Mouse (Mus musculus): ENCODE results near the gene Ino80e.

Ino80e gene

DNA sequence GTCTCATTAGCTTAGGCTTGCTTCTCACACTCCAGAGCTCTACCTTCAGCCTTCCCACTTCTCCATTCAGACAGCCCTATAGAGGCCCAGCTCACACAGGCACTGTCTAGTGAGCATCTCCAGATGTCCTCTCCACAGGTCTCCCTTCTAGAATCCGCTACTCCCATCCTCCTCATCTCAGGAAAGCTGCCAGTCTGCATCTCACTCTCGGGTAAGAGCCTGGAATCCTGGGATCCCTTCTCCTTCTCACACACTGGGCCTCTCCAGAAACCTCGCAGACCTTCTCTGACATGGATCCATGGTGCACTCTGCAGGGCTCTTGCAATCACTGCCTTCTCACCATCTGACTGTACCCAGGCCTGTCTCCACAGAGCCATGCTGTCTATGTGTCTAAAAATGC is 6.5 kb downstream of the Ino80e start:
- DNase-seq: no peak

DNA sequence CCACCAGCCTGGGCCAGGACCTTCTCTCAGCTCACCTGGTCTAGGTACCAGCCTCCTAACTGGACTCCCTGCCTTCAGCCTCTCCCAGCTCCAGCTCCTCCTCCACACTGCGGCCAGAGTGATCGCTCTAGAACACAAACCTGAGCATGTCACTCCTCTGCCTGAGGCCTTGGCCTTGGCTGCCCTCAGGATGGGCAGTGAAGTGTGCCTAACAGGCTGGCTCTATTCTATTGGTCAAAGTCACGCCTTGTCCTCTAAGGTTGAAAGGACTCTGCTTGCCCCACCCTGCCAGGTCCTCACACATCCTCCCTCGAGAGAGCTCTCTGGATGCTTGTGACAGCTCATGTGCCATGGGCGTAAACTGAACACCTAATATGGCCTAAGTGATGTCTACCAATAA is 8.7 kb downstream of the Ino80e start:
- DNase-seq: no peak

DNA sequence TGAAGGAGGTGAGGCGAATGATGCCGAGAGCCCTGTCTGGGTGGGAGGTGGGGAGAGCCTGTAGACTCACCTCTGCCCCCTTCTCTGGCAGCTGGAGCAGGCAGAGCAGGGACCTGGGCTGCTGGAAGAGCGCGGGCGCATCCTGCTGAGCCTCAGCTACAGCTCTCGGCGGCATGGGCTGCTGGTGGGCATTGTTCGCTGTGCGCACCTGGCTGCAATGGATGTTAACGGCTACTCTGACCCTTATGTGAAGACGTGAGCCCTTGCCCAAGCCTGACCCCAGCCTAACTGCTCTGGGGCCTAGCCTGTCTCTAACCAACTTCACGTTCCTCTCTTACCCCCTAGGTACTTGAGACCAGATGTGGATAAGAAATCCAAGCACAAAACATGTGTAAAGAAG is 11.0 kb downstream of the Ino80e start:
- no peak for DNase-seq

DNA sequence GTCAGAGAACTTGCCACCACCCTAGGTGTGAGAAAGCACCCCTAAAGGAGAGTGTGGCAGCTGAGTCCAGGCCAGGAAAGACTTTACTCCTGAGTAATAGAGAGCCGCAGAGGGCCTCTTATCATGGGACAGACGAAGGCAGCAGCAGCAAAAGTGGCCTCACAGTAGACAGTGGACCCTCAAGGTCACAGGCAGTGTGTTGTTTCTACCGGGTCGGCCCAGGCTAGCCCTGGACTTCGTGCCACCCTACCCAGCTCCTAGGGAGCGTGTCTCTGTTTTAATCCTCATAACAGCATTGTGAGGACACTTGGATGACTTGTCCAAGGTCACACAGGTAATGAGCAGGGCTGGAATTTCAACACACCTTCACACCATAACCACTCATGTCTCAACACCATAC is 12.0 kb downstream of the Ino80e start:
- DNase-seq: no peak

DNA sequence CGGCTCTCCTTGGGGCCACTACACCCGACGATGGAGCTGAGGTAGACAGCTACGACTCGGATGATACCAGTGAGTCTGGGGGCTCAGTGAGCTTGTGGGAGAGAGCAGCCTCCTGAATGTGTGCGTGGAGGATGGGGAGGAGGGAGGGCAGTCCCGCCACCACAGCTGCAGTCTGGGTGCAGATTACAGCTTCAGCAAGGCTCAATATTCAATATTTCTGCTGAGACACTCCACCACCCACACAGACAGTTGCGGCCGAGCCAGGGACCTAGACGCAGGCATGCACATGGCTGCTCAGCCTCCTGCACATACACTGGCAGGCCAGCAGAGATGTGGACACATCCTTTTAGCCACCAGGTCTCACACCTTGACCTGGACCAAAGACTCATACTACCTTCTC is 13.4 kb downstream of the Ino80e start:
- peak; percentile 32 for DNase-seq

DNA sequence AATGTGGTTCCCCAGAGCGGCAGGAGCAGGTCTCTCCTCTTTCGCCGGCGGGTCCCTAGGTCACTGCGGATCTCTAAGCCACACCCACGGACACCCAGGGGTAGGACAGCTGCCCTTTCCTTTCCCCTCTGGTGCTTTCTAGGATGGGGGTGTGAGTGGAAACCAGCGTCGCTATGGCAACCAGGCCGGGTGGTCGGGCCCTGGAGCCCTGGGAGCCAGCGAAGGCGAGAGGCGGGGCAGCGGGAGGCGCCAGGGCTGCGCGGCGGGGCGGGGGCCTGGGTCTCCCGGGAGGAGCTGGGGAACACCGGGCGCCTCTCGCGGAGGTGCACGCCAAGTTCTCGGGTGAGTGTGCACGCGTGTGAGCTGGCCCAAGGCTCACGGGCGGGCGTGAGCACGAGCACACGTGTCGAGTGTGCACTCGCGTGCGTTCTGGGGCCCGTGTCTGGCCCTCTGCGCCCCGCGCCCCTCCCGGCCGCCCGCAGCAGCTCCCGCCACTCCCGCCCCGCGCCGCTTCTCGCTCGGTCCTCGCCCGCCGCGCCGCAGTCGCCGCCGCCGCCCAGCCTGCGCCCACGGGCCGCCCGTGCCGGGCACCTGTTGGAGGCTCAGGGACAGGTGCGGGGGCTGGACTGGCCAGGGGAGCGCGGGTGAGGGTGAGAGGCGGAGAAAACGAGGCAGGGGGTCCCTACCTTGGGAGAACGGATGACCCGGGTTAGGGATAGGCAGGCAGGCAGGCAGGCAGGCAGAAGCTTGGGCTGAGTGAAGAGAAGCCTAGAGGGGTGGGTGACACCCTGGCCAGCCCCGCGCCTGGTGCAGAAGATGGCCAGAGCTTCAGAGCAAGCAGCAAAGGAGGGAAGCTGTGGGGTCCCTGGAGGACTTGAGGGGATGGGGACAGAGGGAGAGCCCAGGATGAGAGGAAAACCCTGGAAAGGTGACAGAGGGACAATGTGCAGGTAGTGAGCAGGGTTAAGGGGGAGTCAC is 14.5 kb downstream of the Ino80e start:
- DNase-seq: peak; percentile 69

DNA sequence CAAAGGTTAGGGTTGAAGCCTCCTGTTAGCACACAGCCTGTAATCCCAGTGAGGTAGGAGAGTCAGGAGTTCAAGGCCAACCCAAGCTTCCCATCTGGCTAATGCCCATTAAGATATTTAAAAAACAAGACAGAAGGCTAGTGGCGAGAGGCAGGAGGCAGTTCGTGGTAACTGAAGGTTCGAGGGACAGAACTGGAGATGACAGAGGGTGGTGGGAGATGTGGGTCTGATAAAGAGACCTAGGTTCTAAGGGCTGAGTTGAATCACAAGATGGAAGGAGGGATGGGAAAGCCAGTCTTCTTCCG is 15.1 kb downstream of the Ino80e start, which contains the start of gene Doc2a:
Doc2a (plus strand) TSS at position 301 of the 305 bp plus-strand sequence.
- no peak for DNase-seq

DNA sequence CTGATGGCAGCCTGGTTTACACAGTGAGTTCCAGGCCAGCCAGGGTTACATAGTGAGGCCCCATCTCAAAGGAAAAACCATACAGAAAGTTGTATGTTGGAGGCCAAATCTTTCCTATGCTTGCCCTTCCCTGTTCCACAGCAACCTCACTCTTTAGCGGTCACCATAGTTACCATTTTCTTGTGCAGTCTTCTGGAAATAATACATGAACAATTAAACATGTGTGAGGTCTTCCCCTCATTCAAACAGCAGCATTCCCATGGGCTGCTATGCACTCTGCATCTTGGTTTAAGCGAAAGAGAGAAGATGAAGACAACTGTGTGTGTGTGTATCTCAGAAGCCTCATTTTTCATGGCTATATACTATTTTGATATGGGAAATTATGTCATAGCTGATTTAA is 16.7 kb downstream of the Ino80e start:
- DNase-seq: no peak

DNA sequence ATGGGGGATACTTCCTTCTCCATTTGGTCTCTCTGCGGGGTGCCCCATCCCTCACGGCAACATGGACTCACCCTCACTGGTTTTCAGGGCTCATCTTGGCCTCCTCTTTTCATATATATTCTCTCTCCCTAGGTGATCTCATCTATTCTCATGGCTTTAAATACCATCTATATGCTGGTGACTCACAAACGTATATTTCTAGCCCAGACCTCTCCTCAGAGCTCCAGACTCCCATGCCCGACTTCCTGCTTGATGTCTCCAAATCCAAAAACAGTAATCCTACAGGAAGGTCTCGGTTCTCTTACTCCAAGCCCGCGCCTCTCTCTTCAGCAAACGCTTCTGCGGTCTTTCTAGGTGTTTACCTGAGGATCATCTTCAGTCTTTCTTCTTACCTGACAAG is 18.9 kb downstream of the Ino80e start:
- no peak for DNase-seq

DNA sequence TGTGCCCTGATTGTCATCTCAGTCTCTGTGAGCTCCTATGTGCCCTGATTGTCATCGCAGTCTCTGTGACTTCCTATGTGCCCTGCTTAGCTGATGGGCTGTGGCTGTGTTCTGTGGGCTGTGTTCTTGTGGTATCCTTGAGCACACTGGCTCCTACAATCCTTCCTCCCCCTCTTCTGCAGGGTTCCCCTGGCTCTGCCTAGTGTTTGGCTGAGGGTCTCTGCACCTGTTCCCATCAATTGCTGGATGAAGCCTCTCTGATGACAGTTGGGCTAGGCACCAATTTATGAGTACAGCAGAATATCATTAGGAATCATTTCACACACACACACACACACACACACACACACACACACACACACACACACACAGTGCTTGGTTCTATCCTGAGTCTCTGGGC is 28.9 kb downstream of the Ino80e start:
- DNase-seq: no peak

DNA sequence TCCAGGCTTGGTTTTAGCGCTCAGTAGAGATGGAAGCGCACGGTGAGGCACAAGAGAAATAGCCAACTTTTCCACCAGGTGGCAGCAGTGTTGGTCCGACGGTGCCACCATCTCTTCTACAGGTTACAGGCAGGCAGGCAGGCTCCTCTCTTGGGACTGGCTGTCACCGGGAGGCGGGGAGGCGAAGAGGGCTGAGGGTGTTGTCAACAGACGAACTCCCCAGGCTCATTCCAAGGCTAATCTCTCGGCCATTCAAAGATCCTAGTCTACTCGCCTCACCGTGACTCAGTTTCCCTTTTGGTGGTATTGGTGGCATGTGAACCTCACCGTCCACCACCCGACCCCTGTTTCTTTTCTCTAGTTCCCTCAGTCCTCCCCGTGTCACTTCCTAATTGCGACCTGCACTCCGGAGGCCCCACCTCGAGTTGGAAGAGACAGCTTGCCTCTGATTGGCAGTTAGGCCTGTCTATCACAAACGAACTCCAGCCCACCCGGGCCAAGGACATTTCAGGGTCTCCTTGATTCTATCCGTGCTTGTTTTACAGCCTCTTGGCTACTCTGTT is 30.1 kb downstream of the Ino80e start:
- peak; percentile 82 for DNase-seq

DNA sequence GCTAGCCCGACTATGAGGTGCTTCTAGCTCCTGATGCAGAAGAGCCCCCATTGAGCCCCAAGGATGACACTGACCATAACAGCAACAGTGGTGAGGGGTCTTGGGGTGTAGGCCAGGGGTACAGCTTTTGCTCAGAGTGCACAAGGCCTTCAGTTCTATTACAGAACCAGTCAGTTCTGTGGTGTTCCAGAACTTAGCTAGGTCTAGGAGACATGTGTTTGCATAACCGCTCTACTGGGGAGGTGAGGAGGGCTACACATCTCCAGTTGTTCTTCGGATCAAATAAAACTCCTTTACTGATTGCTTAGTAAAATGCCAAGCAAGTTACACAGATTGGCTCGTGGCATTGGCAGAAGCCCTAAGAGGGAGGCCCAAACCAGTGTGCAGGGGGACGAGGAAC is 30.6 kb downstream of the Ino80e start, which contains the start of gene 4930451I11Rik:
4930451I11Rik (minus strand) TSS at position 101 of the 400 bp plus-strand sequence.
- DNase-seq: no peak

DNA sequence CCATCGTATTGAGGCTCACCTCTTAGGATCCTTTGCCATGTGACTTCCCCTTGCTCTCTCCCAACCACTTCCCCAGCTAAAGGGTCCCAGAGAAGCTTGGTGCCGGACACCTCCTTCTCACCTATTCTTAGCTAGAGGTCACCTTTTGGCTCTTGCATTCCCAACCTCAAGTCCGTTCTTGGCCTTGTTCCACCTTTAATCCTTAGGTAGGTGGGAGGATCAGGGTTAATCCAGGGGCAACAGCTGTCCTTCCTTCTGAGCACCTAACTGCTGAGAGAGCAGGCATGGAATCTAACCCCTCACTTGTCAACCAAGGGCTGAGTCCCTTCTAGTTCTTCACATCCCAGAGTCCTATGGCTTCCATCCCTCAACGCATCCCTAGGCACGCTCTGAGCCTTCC is 36.2 kb downstream of the Ino80e start:
- DNase-seq: no peak

DNA sequence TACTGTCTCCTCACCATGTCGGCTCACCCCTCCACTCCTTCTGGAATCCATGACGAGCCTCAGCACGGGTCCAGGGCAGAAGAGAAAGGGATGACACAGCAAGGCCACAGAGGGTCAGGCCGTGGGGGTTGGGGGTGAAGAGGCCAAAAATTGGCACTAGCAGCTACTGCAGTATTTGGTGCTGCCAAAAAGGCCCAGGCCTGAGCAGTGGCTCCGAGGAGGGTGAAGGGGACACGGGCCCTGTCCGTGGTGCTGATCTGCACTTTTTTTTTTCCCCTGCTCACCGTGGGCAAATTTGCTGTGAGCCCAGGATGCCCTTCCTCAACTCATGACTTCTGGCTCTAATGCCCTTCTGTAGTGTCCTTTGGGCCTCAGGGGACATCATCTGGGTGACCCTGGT is 36.8 kb downstream of the Ino80e start:
- no peak for DNase-seq

DNA sequence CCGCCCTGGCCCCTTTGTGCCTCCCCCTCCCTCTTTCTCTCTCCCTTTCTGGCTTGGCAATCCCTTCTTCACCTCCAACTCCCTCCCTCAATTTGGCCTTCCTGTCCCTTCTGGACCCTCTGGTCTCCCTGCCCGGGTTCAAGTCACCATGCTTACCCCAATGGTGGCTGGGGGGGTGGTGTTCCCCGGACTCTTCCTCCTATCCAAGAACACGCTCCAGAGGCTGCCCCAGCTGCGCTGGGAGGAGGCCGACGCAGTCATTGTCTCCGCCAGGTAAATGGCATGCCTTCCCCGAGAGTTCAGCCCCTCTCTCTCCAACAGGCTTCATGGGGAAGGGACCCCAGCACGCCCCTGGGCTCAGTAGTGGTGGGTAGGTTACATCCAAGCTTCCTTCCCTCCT is 38.2 kb downstream of the Ino80e start:
- DNase-seq: no peak

DNA sequence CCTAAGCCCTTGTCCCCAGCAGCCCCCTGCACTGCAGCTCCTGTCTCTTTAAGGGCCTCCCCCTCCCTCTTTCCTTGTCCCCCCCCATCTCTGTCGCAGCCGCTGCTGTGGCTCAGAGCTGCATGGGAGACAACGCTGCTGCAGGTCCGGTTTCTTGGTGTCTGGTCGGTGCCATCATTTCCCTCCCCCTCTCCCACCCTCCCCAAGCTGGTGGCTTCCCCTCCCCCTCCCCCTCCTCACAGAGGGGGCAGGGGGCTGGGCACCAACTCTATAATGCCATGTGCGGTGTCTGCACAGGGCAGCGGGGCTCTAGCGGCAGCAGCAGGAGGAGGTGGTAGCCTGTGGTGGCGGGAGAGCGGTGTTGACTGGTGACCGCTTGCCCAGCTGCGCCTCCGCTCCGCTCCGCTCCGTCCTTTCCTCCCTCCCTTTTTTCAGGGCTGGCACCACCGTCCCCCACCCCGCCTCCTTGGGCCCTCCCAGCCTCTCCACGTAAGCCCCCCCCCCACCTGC is 38.9 kb downstream of the Ino80e start:
- DNase-seq: peak; percentile 61

DNA sequence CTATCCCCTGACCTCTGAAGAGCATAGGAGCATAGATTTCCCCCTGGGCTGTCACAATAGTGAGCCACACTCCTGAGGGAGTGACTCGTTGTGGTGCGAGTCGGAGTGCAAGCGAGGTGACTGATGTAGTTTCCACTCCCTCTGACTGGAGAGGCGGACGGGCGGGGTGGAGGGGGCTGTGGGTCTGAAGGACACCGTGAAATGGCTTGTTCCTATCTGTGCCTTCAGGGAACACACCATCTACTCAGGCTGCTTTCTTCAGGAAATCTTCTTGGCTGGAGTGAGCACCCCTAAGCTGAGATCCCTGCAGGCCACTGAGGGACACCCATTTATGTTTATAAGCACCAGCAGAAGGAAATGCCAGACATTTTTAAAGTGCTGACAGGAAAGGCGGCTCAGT is 39.4 kb downstream of the Ino80e start:
- no peak for DNase-seq

DNA sequence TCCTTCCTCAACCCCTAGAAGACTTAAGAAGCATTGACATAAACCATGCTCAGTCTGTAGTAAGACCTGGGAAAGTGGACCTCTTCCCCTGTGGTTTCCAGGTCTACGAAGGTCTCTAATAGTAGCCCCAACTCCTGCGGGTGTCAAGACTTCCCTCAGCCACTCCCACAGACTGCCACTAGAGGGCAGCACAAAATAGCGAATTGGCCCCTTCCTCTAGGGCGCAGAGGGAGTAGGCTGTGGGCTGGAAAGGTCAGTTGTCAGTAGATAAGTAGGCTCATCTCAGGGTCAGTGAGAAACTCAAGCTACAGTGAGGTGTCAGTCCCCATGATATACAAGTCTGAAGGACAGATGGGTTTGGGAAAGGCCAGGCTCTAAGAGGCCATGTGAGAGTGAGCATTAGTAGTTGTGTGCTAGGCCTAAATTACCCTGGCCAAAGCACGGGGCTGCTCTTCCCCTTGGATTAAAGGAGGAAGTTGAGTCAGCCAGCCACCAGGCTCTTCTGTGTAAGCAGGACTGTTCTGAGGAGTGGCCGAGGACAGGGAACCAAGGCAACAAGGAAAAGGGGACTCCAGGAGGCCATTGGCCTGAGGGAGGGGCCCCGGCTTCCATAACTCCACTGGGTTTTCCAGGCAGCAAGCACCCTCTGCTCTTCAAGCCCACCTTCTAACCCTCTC is 40.2 kb downstream of the Ino80e start:
- DNase-seq: peak; percentile 83

DNA sequence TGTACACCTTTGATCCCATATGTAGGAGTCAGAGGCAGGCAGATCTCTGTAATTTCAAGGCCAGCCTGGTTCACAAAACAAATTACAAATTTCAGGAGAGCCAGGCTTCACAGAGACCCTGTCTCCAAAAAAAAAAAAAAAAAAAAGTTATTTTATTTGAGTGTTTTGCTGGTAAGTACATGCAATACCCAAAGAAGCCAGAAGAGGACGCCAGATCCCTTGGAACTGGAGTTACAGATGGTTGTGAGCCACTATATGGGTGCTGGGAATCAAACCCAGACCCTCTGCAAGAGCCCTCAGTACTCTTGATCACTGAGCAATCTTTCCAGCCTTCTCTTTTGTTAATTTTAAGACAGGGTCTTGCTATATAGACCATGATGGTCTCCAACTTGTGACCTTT is 43.4 kb downstream of the Ino80e start:
- DNase-seq: no peak

DNA sequence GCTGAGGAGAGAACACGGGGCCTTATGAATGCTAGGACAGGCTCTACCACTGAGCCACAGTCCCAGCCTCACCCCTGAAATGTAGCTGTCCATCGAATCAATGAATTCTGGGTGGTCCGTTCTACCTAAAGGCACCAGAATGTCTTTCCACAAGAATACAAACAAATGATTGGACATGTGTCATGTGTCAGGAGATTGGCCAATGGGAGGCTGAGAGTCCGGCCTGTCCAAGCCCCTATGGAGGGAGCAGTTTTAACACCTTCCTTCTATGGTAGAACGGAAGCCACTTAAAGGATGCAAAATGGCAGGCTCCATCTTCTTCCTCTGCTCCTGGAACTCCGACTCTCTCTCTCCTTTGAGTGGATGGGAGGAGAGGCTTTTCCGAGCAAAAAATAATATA is 44.6 kb downstream of the Ino80e start:
- DNase-seq: no peak

DNA sequence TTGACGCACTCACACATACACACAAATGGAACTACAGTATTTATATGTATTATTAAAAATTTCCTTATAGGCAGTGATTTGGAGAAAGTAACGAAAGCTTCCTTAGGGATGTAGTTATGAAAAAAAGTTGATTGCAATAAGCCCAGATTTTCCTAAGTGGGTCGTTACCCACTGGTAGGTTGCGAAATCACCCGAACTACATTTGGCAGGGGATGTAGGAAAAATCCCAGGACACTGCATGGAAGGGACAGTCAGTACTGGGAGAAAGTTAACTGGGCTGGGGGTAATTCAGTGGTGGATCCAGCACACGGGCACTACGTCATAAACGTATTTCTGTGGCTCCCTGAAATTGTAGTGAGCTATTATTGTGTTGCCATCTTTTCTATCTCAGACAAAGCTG is 45.7 kb downstream of the Ino80e start:
- no peak for DNase-seq

DNA sequence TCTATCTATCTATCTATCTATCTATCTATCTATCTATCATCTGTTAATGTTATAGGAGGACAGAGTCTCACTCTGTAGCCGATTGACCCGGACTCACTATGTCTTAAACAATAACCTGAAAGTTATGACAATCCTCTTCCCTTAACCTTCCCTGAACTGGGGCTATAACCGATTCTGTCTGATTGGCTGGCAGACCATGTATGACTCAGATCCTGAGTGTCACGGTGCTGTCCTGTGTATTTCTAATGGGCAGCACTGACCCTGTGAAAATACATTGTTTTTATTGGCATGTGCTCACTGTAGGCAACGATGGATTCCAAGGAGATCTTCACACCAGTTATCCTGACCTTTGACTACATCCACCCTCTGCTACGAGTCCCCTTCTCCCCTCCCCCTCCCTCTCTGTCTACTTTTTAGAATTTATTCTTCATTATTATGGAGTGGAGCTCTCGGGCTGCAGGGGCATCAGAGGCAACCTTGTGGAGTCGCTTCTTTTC is 46.4 kb downstream of the Ino80e start:
- DNase-seq: no peak

DNA sequence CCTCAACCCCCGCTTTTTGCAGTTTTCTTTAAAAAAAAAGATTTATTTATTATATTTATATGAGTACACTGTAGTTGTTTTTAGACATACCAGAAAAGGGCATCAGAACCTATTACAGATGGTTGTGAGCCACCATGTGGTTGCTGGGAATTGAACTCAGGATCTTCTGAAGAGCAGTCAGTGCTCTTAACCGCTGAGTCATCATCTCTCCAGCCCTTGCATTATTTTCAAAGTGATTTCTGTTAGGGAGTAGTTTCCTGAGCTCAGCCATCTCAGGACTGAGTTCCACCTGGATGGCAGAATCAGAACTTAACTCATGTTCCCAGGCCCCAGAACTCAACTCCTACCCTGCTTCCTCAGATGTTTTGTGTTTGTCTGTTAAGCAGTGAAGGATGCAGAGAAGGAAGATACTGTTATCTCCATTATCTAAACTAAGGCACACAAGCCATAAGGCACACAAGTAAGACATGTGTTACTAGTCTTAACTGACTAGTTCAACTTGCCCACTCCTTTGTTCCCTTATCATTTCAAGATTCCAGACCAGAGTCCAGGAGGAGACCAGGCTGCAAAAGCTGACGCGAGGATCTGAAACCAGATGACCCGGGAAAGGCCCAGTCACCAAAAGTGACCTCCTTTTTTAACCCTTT is 52.3 kb downstream of the Ino80e start:
- DNase-seq: no peak

Measured in right cerebral cortex, postnatal 4 days (tissue).